Mouse (Mus musculus) ovary, postnatal 36 days (tissue): ENCODE results near the gene Snai3.

Experiments
- DNase-seq: peaks from one replicate; pipeline ENCODE4 v3.0.0; 2022; ENCODE audit warnings: low spot score, mixed read lengths

Snai3 gene

GRCm38 (mm10) chr8:122430646-122431045, 29.9 kb downstream of the Snai3 start:
- DNase-seq: no peak

GRCm38 (mm10) chr8:122430058-122430636, 30.4 kb downstream of the Snai3 start:
- DNase-seq: no peak

GRCm38 (mm10) chr8:122428163-122428562, 32.4 kb downstream of the Snai3 start:
- no peak for DNase-seq

- no peak for DNase-seq
Measured at GRCm38 (mm10) chr8:122427607-122428006, 32.9 kb downstream of the Snai3 start.

GRCm38 (mm10) chr8:122426145-122426544, 34.4 kb downstream of the Snai3 start:
- no peak for DNase-seq

- DNase-seq: no peak
Measured at GRCm38 (mm10) chr8:122423659-122424058, 36.9 kb downstream of the Snai3 start.

GRCm38 (mm10) chr8:122423217-122423616, 37.3 kb downstream of the Snai3 start:
- DNase-seq: no peak

- no peak for DNase-seq
Measured at GRCm38 (mm10) chr8:122421376-122422070, 39.0 kb downstream of the Snai3 start, which contains the start of gene Il17c. Gene Il17c, plus strand, starts transcription at chr8:122422020.

GRCm38 (mm10) chr8:122419881-122420555, 40.5 kb downstream of the Snai3 start:
- no peak for DNase-seq

- no peak for DNase-seq
Measured at GRCm38 (mm10) chr8:122415554-122415953, 45.0 kb downstream of the Snai3 start.

- no peak for DNase-seq
Measured at GRCm38 (mm10) chr8:122414311-122414710, 46.2 kb downstream of the Snai3 start.

GRCm38 (mm10) chr8:122407678-122408077, 52.9 kb downstream of the Snai3 start:
- DNase-seq: no peak

GRCm38 (mm10) chr8:122405146-122405805, 55.3 kb downstream of the Snai3 start:
- DNase-seq: no peak
